Mouse (Mus musculus): ENCODE measurements around the gene Ctsa. TPM values are rescaled to one million over a fixed set of nuclear protein-coding genes. Genes with fewer than 3 reads are reported as not detected.

Gene Ctsa
- 200 and 204 TPM in 2 replicates for polyA plus RNA-seq (2012; rRNA removed)

DNA sequence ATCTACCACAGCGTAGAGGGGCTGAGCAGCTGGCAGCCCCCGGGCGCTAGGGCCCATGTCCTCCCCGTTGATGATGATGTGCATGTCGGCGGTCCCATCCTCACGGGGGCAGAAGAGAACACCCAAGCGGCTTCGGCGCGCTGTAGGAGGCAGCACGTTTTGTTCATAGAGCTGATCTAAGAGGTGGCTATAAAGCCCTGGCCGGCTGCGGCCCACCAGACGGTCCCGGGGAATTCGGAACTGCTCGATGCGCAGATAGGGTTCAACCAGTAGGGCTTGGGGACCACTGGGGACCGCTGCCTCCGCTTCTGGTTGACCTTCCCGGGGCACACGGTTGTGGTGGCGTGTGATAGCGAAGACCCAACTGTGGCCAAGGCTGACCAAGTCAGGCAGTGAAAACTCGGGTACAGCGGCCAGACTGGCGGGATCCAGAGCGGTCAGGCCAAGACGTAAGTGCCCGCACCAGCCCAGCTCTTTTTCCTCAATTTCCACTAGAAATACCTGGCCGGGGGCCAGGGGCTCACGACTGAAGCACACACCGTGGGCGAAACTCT is at the start of gene Ctsa:
Gene Ctsa (plus strand): TSS at position 126 of the 554 bp plus-strand sequence.
- peak within 1 kb of the TSS; percentile 77 for H3K27ac ChIP-seq (ENCODE audit: insufficient read depth, low read length)
- H3K4me1 ChIP-seq (ENCODE audit: control insufficient read depth, insufficient read depth, low read length) = no peaks in the 10 kb centered on the region
- H3K4me3 ChIP-seq (ENCODE audit: insufficient read depth, low read length) = peak within 1 kb of the TSS; percentile 50
- TF ChIP-seq POLR2A (IDR thresholded peaks at IDR 0.05; ENCODE audit: extremely low read depth, insufficient read depth, low read length) = peak; percentile 55; the same call in 1 of the 2 replicates
- TF ChIP-seq CTCF (IDR thresholded peaks at IDR 0.05; ENCODE audit: extremely low read depth, insufficient read depth, low read length) = peak; percentile 37

DNA sequence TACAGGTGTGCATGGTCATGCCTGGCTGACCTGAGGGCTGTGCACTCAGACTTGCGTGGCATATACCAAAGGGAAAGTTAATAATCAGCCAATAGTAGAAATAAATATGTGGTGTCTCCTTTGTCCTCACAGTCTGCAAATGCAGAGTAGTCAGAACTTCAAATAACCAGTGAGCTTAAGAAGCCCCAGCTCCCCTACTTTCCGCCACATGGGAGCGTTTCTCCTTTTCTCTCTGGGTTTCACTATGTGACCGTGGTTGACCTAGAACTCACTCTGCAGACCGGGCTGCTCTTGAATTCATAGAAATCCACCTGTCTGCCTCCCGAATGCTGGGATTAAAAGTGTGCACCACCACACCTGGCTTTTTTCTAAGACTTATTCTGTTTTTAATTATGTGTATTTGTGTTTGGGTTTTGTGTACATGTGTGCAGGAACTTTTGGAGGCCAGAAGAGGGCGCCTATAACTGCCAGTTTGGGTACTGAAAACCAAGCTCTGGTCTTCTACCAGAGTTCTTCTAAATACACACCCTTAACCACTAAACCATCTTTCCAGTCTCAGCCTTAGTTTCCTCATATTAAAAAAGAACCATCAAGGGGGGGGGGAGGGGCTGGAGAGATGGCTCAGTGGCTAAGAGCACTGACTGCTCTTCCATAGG is 48.6 kb upstream of the Ctsa start:
- no peak overlapping the region for H3K4me3 ChIP-seq (ENCODE audit: insufficient read depth, low read length)
- H3K27ac ChIP-seq (ENCODE audit: insufficient read depth, low read length) = no peak overlapping the region
- no peak for TF ChIP-seq POLR2A (IDR thresholded peaks at IDR 0.05; ENCODE audit: extremely low read depth, insufficient read depth, low read length)
- no peak for TF ChIP-seq CTCF (IDR thresholded peaks at IDR 0.05; ENCODE audit: extremely low read depth, insufficient read depth, low read length)
- no peaks in the 10 kb centered on the region for H3K4me1 ChIP-seq (ENCODE audit: control insufficient read depth, insufficient read depth, low read length)

DNA sequence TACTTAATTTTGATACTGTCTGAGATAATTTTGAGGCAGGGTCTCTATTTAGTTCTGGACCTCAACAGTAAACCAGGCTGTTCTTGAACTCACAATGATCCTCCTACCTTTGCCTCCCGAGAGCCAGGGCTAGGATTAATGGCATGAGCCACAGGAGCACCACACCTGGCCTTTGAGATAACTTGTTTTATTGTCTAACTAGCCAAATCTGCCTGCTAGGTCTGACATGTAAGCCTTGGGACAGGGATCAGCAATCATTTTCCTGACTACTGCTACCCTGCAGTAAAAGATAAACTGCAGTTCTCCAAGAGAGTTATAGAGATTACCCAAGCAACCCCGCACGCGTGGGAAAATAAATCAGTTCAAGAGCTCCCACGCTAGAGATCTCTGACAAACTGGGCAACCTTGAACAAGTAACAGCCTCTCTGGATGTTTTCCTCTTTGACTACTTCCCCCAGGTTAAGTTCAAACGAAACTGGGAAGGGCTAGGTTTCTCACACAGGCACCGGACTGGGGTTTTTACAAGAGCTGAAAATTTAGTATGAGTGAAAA is 47.7 kb upstream of the Ctsa start:
- TF ChIP-seq CTCF (IDR thresholded peaks at IDR 0.05; ENCODE audit: extremely low read depth, insufficient read depth, low read length) = no peak
- TF ChIP-seq POLR2A (IDR thresholded peaks at IDR 0.05; ENCODE audit: extremely low read depth, insufficient read depth, low read length) = no peak
- Histone ChIP-seq H3K27ac (ENCODE audit: insufficient read depth, low read length) (peak overlapping the region; percentile 95), H3K4me3 (ENCODE audit: insufficient read depth, low read length) (peak overlapping the region; percentile 74), H3K4me1 (ENCODE audit: control insufficient read depth, insufficient read depth, low read length) (no peaks in the 10 kb centered on the region)

DNA sequence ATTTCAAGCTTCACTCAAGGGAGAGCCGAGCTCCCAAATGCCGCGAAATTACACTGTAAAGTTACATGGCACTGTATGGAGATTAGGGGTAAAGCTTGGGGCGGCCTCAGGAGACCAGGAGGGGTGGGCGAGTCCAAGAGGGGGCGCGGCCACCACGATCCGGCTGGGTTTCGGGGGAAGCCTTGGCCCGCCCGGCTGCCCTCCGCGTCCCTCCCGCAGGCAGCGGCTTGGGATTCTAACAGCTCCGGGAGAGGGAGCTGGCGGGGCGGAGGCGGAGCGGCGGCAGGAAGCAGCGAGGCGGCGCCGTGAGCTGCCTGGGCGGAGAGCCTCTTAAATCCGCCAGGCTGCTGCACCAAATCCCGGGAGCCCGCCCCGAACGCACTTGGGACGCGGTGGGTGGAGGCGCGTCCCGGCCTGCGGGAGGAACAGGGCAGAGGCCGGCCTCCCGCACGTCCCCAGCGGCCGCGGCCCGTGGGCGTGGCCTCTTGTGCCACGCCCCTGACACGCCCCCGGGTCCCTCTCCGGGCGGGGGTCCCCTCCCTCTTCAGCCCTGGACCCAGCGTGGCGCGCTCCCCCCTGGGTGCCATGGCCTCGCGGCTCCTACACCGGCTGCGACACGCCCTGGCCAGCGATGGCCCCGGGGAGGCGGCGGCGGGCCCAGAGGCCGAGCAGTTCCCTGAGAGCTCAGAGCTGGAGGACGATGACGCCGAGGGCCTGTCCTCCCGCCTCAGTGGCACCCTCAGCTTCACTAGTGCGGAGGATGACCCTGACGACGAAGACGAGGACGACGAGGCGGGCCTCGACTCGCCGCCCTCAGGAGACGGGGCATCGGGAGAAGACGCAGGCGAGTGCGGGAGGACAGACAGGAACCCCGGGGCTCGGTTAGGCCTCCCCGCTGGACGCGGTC is 46.9 kb upstream of the Ctsa start, which contains the start of gene Snx21:
Gene Snx21 (plus strand): TSS at position 343 of the 907 bp plus-strand sequence.
- Histone ChIP-seq H3K4me3 (ENCODE audit: insufficient read depth, low read length) (peak within 1 kb of the TSS; percentile 74), H3K27ac (ENCODE audit: insufficient read depth, low read length) (peak within 1 kb of the TSS; percentile 95), H3K4me1 (ENCODE audit: control insufficient read depth, insufficient read depth, low read length) (no peaks in the 10 kb centered on the region)
- TF ChIP-seq POLR2A (IDR thresholded peaks at IDR 0.05; ENCODE audit: extremely low read depth, insufficient read depth, low read length) = peak; percentile 59; the same call in 1 of the 2 replicates
- TF ChIP-seq CTCF (IDR thresholded peaks at IDR 0.05; ENCODE audit: extremely low read depth, insufficient read depth, low read length) = no peak

DNA sequence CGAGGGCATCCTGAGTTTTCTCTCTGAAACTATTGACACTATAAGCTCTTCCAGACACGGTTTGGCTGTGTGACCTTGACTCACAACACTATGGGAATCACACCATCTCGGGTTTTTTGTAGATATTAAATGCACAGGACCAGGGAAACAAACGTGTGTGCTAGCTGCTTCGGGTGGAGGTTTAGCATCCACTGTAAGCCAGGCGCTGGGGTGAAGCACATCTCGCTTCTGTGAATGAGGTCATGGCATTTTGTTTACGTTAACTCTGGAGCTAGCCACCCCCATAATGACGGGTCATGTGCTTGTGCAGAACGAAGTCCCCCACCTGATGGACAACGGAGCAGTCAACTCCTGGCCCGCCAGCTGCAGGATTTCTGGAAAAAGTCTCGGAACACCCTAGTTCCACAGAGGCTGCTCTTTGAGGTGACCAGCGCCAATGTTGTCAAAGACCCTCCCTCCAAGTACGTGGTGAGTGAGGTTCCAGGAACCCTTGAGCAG is 46.2 kb upstream of the Ctsa start:
- H3K4me3 ChIP-seq (ENCODE audit: insufficient read depth, low read length) = peak overlapping the region; percentile 74
- H3K4me1 ChIP-seq (ENCODE audit: control insufficient read depth, insufficient read depth, low read length) = no peaks in the 10 kb centered on the region
- TF ChIP-seq POLR2A (IDR thresholded peaks at IDR 0.05; ENCODE audit: extremely low read depth, insufficient read depth, low read length) = no peak
- TF ChIP-seq CTCF (IDR thresholded peaks at IDR 0.05; ENCODE audit: extremely low read depth, insufficient read depth, low read length) = no peak
- H3K27ac ChIP-seq (ENCODE audit: insufficient read depth, low read length) = peak overlapping the region; percentile 95

DNA sequence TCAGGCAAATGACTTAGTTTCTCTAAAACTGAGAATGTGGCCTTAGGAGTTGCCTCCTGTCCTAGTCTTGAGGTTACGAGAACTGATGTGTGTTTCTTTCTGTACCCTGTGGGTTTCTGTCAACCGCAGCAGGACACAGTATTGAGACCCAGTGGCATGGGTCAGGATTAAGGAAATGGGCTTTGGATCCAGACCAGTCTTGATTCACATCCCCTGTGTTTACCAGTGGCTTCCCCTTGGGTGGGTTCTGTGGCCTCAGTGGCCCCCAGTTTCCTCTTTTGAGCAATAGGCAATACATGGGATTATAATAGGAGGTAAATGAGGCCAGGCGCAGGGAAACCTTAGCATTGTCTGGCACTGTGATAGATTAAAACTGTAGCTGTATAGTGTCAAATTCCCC is 45.6 kb upstream of the Ctsa start:
- no peak for TF ChIP-seq POLR2A (IDR thresholded peaks at IDR 0.05; ENCODE audit: extremely low read depth, insufficient read depth, low read length)
- TF ChIP-seq CTCF (IDR thresholded peaks at IDR 0.05; ENCODE audit: extremely low read depth, insufficient read depth, low read length) = no peak
- 0 out of 2 replicates have a peak overlapping the region, but pooled peaks have one; percentile 5 for H3K27ac ChIP-seq (ENCODE audit: insufficient read depth, low read length)
- H3K4me3 ChIP-seq (ENCODE audit: insufficient read depth, low read length) = peak overlapping the region; percentile 74; the same call in 1 of the 2 replicates
- no peaks in the 10 kb centered on the region for H3K4me1 ChIP-seq (ENCODE audit: control insufficient read depth, insufficient read depth, low read length)

DNA sequence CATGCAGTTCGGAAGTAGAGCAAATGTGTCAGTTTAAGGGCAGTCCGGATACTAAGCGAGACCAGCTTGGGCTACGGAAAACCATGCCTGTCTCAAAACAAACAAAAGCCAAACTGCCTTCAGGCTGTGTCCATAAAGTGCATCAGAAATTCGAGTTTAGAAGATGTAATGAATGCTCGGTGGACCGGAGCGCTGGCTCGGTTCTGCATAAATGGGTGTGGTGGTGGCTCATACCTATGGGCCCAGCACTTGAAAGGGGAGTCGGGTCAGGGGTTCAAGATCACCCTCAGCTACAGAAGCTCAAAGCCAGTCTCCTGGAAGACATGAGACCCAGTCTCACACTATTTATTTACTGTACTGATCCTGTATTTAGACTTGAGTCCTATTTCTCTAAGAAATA is 44.9 kb upstream of the Ctsa start:
- TF ChIP-seq POLR2A (IDR thresholded peaks at IDR 0.05; ENCODE audit: extremely low read depth, insufficient read depth, low read length) (no peak), CTCF (IDR thresholded peaks at IDR 0.05; ENCODE audit: extremely low read depth, insufficient read depth, low read length) (no peak)
- Histone ChIP-seq H3K4me1 (ENCODE audit: control insufficient read depth, insufficient read depth, low read length) (no peaks in the 10 kb centered on the region), H3K4me3 (ENCODE audit: insufficient read depth, low read length) (peak overlapping the region; percentile 3; the same call in 1 of the 2 replicates), H3K27ac (ENCODE audit: insufficient read depth, low read length) (no peak overlapping the region)

DNA sequence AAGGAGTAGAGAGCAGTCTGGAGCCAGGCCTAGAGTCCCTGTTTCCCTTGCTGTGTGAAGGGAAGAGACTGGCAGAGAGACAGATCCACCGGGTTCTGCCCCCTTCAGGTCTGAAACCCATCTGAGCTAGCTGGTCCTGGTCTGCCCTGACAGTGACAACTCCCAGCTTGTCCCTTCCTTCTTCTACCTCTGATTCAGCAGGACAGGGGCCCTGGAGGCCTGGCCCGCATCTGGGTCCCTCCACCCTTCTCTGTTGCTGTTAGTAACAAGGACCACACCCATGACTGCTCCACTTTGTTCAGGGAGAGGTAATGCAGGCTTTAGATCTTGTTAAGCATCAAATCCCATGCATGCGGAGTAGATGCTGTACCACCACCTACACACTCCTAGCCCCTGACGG is 44.3 kb upstream of the Ctsa start:
- Histone ChIP-seq H3K27ac (ENCODE audit: insufficient read depth, low read length) (no peak overlapping the region), H3K4me1 (ENCODE audit: control insufficient read depth, insufficient read depth, low read length) (no peaks in the 10 kb centered on the region), H3K4me3 (ENCODE audit: insufficient read depth, low read length) (no peak overlapping the region; the same call in 1 of the 2 replicates)

DNA sequence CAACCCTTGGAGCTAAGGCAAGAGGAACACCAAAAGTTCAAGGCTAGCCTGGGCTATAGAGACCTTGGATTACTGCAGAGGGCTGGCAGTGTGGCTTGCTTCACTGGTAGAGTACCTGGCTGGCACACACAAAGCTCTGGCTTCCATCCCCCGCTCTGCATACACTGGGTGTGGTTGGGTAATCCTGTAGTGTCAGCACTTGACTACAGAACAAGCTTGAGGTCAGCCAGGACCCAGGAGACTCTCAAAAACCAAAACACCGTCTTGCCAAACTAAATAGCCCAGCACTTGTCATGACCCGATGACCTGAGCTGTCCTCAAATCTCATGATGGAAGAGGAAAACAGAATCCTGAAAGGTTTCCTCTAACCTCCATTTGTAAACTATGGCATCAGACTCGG is 42.2 kb upstream of the Ctsa start:
- TF ChIP-seq CTCF (IDR thresholded peaks at IDR 0.05; ENCODE audit: extremely low read depth, insufficient read depth, low read length) (no peak), POLR2A (IDR thresholded peaks at IDR 0.05; ENCODE audit: extremely low read depth, insufficient read depth, low read length) (no peak)
- Histone ChIP-seq H3K27ac (ENCODE audit: insufficient read depth, low read length) (no peak overlapping the region), H3K4me1 (ENCODE audit: control insufficient read depth, insufficient read depth, low read length) (no peaks in the 10 kb centered on the region), H3K4me3 (ENCODE audit: insufficient read depth, low read length) (no peak overlapping the region)

More for the DNA sequence above, 44.3 kb upstream of the Ctsa start:
- TF ChIP-seq CTCF (IDR thresholded peaks at IDR 0.05; ENCODE audit: extremely low read depth, insufficient read depth, low read length) = no peak
- TF ChIP-seq POLR2A (IDR thresholded peaks at IDR 0.05; ENCODE audit: extremely low read depth, insufficient read depth, low read length) = no peak

Measured in cortical plate, adult 2 months (tissue).